Mouse (Mus musculus) macrophage (primary cell): ENCODE results near the gene Taf6l. TPM values are rescaled to one million over a fixed set of nuclear protein-coding genes. Genes with fewer than 3 reads are reported as not detected.

Experiments used
- H3K27ac ChIP-seq: fragments of 350-480 bp; formaldehyde crosslinking; 2 replicates; pipeline ENCODE4 v1.9.0; 2021
- H3K36me3 ChIP-seq: fragments of 350-480 bp; formaldehyde crosslinking; 2 replicates; pipeline ENCODE4 v1.9.0; 2021; ENCODE audit errors: inconsistent target
- H3K4me3 ChIP-seq: fragments of 350-480 bp; formaldehyde crosslinking; 2 replicates; pipeline ENCODE4 v1.9.0; 2021; ENCODE audit errors: inconsistent target
- H3K79me2 ChIP-seq: fragments of 350-480 bp; formaldehyde crosslinking; 2 replicates; pipeline ENCODE4 v1.9.0; 2021; ENCODE audit errors: inconsistent target
- WGBS: methylation state at CpG from one replicate; pipeline ENCODE4 v1.1.7; 2026; ENCODE audit warnings: inconsistent platforms; ENCODE audit not compliant: missing documents; 5-methylcytosine and 5-hydroxymethylcytosine counted together
- polyA plus RNA-seq: library from polyadenylated mRNA; stranded (reverse); fragments of 250-400 nt; gene quantifications from 3 replicates; pipeline ENCODE4 v1.2.4, GENCODE M21; 2018; ENCODE audit warnings: inconsistent platforms
- total RNA-seq, 78 experiments: library from RNA; depleted of rRNA; stranded (reverse); fragments of 250-400 nt; gene quantifications; 1 replicate in 9 of 78; 2 replicates in 24 of 78; 3 replicates in 43 of 78; 4 replicates in 2 of 78; pipeline ENCODE4 v1.2.4; 2018; ENCODE audit warnings: inconsistent platforms in 56 of 78

Gene Taf6l
- 10 to 100 TPM; 19.4 to 71.5 (median 42.4) TPM for total RNA-seq (2018; cell fraction: chromatin; rRNA removed)
- 10 to 100 TPM; 12.3 to 19.2 (median 15.6) TPM for total RNA-seq (2018; cell fraction: cytosol; rRNA removed)
- total RNA-seq (2018; cell fraction: nucleus; rRNA removed): 10 to 100 TPM; 10.4 to 47.8 (median 26.1) TPM
- 11.3 to 16.9 TPM (median 15.6 TPM) in 3 replicates for polyA plus RNA-seq

GRCm38 (mm10) chr19:8786008-8786781, at the start of gene Taf6l:
Taf6l (minus strand) TSS chr19:8786417.
- Histone ChIP-seq H3K4me3 (peak within 1 kb of the TSS; percentile 80), H3K27ac (peak within 1 kb of the TSS; percentile 50), H3K79me2 (peaks cover 10% of the 10 kb centered on the region; the same call in 1 of the 2 replicates), H3K36me3 (peaks cover 25% of the 10 kb centered on the region)
- 4% methylated on average over 32 of the region's 32 CpGs for WGBS

GRCm38 (mm10) chr19:8832971-8833370, 46.8 kb upstream of the Taf6l start:
- H3K4me3 ChIP-seq: no peak overlapping the region
- peaks cover 26% of the 10 kb centered on the region for H3K79me2 ChIP-seq
- 0 out of 2 replicates have a peak overlapping the region, but pooled peaks have one; percentile 3 for H3K27ac ChIP-seq
- WGBS: 90% methylated on average over 4 of the region's 4 CpGs
- H3K36me3 ChIP-seq: peaks cover 36% of the 10 kb centered on the region

DNA sequence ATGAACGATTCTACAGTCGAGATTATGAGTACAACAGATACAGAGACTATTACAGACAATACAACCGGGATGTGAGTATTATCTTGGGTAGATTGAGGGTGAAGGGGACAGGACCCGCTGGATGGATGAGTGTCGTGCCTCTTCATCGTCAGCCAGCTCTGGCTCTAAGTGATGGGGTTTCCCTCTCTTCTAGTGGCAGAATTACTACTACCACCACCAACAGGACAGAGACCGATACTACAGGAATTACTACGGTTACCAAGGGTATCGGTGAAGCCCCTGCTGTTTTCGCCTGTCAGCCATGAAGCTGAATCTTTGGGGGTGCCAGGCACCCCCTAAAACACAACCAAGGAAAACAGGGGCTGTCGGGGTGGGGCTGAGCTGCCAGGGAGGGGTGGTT, 45.0 kb upstream of the Taf6l start:
- peaks cover 43% of the 10 kb centered on the region for H3K79me2 ChIP-seq
- WGBS: 90% methylated on average over 5 of the region's 11 CpGs
- H3K27ac ChIP-seq: no peak overlapping the region

DNA sequence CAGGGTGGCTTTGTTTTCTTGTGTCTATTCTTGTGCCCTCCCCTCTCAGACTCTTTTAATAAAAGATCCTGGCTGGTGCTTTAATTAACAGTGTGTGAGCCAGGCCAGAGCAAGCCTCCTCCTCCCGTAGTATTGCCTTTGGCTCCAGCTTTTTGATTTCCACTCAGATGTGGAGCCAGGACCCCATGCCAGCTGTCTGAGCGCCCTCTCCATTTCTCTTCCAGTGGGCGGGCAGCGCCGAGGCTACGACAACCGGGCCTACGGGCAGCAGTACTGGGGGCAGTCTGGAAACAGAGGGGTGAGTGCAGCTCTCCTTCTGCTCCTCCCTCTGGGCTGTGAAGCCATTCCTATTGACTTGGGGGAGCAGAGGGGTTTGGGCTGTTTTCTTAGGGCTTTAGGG, 44.4 kb upstream of the Taf6l start:
- Histone ChIP-seq H3K4me3 (no peak overlapping the region), H3K36me3 (peaks cover 58% of the 10 kb centered on the region), H3K79me2 (peaks cover 49% of the 10 kb centered on the region), H3K27ac (peak overlapping the region; percentile 66; the same call in 1 of the 2 replicates)
- 98% methylated on average over 8 of the region's 8 CpGs for WGBS

More for the DNA sequence above, 45.0 kb upstream of the Taf6l start:
- Histone ChIP-seq H3K4me3 (no peak overlapping the region), H3K36me3 (peaks cover 52% of the 10 kb centered on the region)

DNA sequence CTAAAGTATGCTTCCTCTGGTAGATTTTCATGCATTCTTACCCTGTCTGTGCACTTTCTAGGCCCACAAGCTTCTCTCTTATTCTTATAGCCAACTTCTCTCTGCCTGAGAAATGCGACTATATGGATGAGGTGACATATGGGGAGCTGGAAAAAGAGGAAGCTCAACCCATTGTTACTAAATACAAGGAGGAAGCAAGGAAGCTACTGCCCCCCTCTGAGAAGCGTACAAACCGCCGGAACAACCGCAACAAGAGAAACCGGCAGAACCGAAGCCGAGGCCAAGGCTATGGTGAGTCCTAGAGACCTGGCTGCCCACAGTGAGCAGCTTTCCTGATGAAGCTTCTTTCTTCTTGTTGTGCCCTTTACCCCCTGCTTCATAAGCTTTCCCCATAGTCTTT, 43.4 kb upstream of the Taf6l start, which contains the start of gene AC129217.1:
Gene AC129217.1 (plus strand): TSS at position 114 of the 400 bp plus-strand sequence.
- no peak within 1 kb of the TSS for H3K4me3 ChIP-seq
- peaks cover 59% of the 10 kb centered on the region for H3K79me2 ChIP-seq
- H3K36me3 ChIP-seq: peaks cover 65% of the 10 kb centered on the region
- peak within 1 kb of the TSS; percentile 66 for H3K27ac ChIP-seq
- 4% methylated on average over 8 of the region's 8 CpGs for WGBS

DNA sequence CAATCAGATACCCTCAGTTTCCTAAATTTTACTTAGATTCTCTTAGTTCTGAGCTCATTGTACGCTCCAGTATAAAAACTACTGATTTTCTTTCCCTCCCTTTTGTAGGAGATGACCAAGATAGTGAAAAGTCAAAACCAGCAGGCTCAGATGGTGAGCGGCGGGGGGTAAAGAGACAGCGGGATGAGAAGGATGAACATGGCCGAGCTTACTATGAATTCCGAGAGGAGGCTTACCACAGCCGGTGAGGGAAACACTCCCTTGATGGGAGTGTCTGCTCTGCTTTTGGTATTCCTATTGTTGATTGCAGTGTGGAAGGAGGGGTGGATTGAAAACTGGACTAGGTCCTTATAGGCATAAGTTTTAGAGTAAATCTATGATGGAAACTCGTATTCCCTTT, 36.5 kb upstream of the Taf6l start:
- H3K36me3 ChIP-seq: peaks cover 50% of the 10 kb centered on the region
- H3K79me2 ChIP-seq: peaks cover 82% of the 10 kb centered on the region
- H3K4me3 ChIP-seq: no peak overlapping the region
- 86% methylated on average over 8 of the region's 8 CpGs for WGBS
- no peak overlapping the region for H3K27ac ChIP-seq

DNA sequence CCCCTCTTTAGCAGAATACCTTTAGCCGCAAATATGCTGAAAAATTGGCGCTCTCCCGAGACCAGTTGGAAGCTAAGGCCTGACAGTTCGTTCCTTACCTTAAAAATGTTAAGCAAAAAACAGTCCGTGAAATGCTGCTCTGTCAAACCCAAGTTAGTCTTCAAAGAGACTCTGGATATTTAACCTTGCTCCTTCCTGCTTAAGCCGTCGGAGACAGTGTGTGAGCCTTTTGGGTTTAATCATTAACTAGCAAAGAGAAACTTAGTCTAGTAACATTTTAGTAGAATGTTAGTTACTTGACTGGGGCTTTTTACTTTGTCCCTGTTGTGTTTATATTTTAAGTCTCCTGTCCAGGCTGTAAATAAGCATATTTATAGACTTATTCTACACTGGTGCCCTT, 34.9 kb upstream of the Taf6l start:
- Histone ChIP-seq H3K36me3 (peaks cover 39% of the 10 kb centered on the region), H3K27ac (peak overlapping the region; percentile 96), H3K79me2 (peaks cover 82% of the 10 kb centered on the region), H3K4me3 (peak overlapping the region; percentile 95)
- WGBS: 3% methylated on average over 7 of the region's 7 CpGs

DNA sequence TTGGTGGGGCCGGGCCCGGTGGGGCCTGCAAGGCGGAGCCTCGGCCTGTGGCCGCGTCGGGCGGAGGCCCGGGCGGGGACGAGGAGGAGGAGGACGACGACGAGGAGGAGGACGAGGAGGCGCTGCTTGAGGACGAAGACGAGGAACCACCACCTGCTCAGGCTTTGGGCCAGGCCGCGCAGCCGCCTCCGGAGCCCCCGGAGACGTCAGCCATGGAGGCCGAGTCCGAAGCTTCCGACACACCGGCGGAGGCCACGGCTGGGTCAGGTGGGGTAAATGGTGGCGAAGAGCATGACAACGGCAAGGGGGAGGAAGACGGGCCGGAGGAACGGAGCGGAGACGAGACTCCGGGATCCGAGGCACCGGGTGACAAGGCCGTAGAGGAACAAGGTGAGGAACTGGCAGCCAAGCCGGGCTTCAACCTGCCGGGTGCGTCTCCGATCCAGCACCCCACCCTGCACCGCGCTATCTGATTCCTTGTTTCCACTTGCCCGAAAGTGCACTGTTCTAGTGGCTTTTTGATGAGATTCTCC, 34.3 kb upstream of the Taf6l start:
- H3K79me2 ChIP-seq: peaks cover 82% of the 10 kb centered on the region
- WGBS: under 1% methylated on average over 48 of the region's 48 CpGs
- peak overlapping the region; percentile 95 for H3K4me3 ChIP-seq
- peaks cover 38% of the 10 kb centered on the region for H3K36me3 ChIP-seq
- peak overlapping the region; percentile 96 for H3K27ac ChIP-seq

DNA sequence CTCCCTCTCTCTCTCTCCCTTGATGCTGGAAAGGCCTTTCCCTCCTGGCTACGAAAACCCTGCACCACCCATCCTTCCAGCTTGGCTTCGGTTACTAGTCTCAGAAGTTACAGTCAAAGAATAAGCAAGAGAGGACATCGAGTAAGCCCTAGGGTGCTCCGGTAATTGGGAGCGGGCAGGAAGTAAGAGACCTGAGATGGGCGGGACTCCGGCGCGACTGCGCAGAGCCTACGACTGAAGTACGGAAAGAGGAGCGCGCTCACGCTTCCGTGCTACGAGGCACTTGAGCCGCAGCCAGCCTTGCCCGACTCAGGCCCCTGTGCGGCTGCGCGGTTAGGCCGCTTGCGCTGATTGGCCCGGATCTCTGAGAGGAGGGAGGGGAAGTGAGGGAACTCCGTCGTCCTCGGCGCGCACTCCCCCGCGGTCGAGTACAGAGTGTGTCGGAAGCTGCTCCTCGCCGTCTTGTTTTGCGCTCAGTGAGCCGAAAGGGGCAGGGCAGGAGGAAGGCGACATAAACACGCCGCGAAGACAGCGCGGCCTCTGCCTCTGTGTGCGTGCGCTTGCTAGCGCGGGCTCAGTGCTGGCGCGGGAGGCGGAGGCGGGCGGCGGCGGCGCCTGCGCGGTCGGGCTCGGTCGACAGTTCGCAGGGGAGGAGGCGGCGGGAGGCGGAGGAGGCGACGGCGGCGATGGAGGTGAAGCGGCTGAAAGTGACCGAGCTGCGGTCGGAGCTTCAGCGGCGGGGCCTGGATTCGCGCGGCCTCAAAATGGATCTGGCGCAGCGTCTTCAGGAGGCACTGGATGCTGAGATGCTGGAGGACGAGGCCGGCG, 33.6 kb upstream of the Taf6l start, which contains the start of gene Hnrnpul2:
Gene Hnrnpul2 (plus strand): TSS at position 415 of the 828 bp plus-strand sequence.
- H3K27ac ChIP-seq: peak within 1 kb of the TSS; percentile 96
- H3K36me3 ChIP-seq: peaks cover 35% of the 10 kb centered on the region
- peak within 1 kb of the TSS; percentile 95 for H3K4me3 ChIP-seq
- 2% methylated on average over 70 of the region's 83 CpGs for WGBS
- H3K79me2 ChIP-seq: peaks cover 82% of the 10 kb centered on the region

- 1% methylated on average over 32 of the region's 33 CpGs for WGBS
- H3K4me3 ChIP-seq: peak within 1 kb of the TSS; percentile 95
- H3K79me2 ChIP-seq: peaks cover 82% of the 10 kb centered on the region
- H3K36me3 ChIP-seq: peaks cover 31% of the 10 kb centered on the region
- H3K27ac ChIP-seq: peak within 1 kb of the TSS; percentile 96
Observed at GRCm38 (mm10) chr19:8818801-8819595, 32.8 kb upstream of the Taf6l start, which contains the start of gene Ttc9c. Ttc9c (minus strand) TSS chr19:8819333.

- WGBS: 17% methylated on average over 13 of the region's 14 CpGs
- H3K27ac ChIP-seq: peak overlapping the region; percentile 96
- H3K79me2 ChIP-seq: peaks cover 82% of the 10 kb centered on the region
- peak overlapping the region; percentile 95 for H3K4me3 ChIP-seq
- H3K36me3 ChIP-seq: peaks cover 31% of the 10 kb centered on the region
Observed at GRCm38 (mm10) chr19:8818301-8818798, 32.1 kb upstream of the Taf6l start.

DNA sequence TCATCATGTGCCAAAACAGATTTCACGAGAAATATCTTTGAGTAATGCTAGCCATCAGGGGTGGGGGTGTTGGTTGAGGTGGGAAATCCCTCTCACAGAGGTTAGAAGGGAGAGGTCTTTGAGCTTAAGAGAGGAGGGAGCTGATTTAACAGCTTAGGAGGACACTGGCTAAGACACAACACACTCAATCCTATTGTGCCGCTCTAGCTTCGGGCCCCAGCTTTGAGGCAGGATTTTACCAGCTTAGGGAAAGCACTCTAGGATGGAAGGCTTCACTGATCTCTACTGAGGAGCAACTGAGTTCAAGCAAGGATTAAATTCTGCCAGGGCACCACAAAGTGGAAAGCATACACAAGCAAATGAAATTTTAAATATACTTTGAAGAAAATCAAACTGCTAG, 30.8 kb upstream of the Taf6l start:
- WGBS: 68% methylated on average over 3 of the region's 3 CpGs
- Histone ChIP-seq H3K79me2 (peaks cover 75% of the 10 kb centered on the region), H3K36me3 (peaks cover 35% of the 10 kb centered on the region), H3K4me3 (no peak overlapping the region), H3K27ac (no peak overlapping the region)

DNA sequence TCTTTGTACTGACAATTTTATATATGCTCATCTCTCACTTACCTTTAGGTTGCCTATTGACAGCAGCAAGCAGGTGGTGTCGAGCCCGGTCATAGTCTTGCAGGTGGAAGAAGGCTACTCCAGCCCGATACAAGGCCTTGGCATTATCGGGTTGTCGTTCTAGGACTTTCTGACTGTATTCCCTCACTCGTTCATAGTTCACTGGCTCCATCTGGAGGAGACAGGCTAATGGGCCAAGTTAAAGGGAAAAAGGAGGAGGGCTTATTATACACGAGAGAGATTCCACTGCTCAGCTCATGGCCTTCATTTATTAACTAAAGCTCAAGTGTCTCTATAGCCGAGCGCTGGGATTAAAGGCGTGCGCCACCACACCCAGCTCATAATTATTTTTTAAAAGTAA, 29.6 kb upstream of the Taf6l start:
- WGBS: 88% methylated on average over 9 of the region's 11 CpGs
- Histone ChIP-seq H3K79me2 (peaks cover 64% of the 10 kb centered on the region), H3K4me3 (no peak overlapping the region), H3K27ac (no peak overlapping the region), H3K36me3 (peaks cover 45% of the 10 kb centered on the region)
